Mouse (Mus musculus) Patski (cell line): ENCODE results near the gene Itpkb. TPM values are rescaled to one million over a fixed set of nuclear protein-coding genes. Genes with fewer than 3 reads are reported as not detected.

Experiments used
- ATAC-seq: fragments of 100-300 bp; one replicate; pipeline ENCODE4 v1.8.0; 2021
- CTCF ChIA-PET: fragments of 350-600 bp; sonication (Branson Sonifier 250); formaldehyde crosslinking; loops from one replicate; lab custom pipeline; 2022; ENCODE audit warnings: inconsistent platforms; lab: Charles Lee
- POLR2A ChIA-PET: fragments of 350-600 bp; sonication (Branson Sonifier 250); formaldehyde crosslinking; loops from one replicate; lab custom pipeline; 2022; ENCODE audit warnings: antibody characterized with exemption, inconsistent platforms; lab: Charles Lee
- DNase-seq: peaks from one replicate; pipeline ENCODE4 v3.0.0-alpha.2; 2011; ENCODE audit warnings: low read depth, low spot score
- H3K27me3 ChIP-seq: fragments of 371-371 bp; one replicate; pipeline ENCODE4 v1.5.1; 2021
- CTCF ChIP-seq: fragments of 100-300 bp; IDR thresholded peaks from one replicate; pipeline ENCODE4 v1.5.1; 2021
- in situ Hi-C: fragments of 300-500 bp; cut with MboI; formaldehyde crosslinking; loops from 3 replicates; pipeline ENCODE4 v1.11.1; 2018; ENCODE audit warnings: low pct_unique_long_range_greater_than_20kb, mixed read lengths
- polyA plus RNA-seq: library from polyadenylated mRNA; unstranded; gene quantifications from one replicate; pipeline ENCODE4 v1.2.3, GENCODE M21; 2021

Itpkb gene
- polyA plus RNA-seq, 1 experiment from 2014 or later = 15.4 TPM

DNA sequence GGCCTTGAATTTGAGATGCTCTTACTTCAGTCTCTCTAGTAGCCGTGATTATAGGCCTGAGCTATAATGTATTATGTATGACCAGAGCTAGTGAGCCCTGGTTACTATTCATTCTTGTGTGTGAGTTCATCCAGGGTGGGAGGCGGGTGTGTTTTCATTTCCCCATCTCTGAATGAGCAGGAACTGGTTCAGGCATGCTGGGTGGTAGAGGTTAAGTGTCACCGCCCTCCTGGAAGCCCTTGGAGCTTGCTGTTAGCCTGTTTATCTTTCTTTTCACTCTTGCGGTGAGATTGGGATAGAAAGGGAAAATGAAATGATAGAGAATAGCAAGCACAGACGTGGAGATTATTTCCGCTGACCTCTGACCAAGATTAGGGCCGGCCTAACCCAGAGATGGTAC, 12.7 kb downstream of the Itpkb start:
- ATAC-seq (no peak), DNase-seq (no peak)
- ChIA-PET CTCF (interaction anchor here (1.6 kb wide), 1 partner anchor 45 kb away, joined by 5 read pairs; no protein-coding TSS in a partner anchor), POLR2A (no interaction called here)
- H3K27me3 ChIP-seq = no peaks in the 10 kb centered on the region
- no peak for TF ChIP-seq CTCF
- in situ Hi-C loops = no loop called here

- no peak for DNase-seq
- no peak for TF ChIP-seq CTCF
- CTCF ChIA-PET = interaction anchor here (1.6 kb wide), 1 partner anchor 44 kb away, joined by 5 read pairs; no protein-coding TSS in a partner anchor
- POLR2A ChIA-PET = interaction anchor here (0.7 to 0.9 kb wide), 2 partner anchors 20 to 67 kb away, joined by 3 read pairs; no protein-coding TSS in a partner anchor
- no peaks in the 10 kb centered on the region for H3K27me3 ChIP-seq
- peak; percentile 78 for ATAC-seq
- in situ Hi-C loops = no loop called here
Measured at GRCm38 (mm10) chr1:180343434-180344210, 13.3 kb downstream of the Itpkb start.

DNA sequence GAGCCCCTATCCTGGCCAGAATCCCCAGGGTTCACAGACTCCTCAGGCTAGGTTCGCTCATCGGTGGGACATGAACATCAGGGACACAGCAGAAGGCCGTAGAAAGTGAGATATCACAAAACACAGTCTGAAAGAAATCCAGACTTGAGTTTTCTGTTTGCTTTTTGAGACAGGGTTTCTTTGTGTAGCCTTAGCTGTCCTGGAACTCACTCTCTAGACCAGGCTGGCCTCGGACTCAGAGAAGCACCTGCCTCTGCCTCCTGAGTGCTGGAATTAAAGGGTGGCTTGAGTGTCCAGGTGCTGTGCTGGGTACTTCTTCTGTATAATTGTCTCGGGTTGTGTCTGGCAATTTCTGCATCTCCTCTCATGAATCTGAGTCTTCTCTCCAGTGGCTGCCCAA, 14.8 kb downstream of the Itpkb start:
- CTCF ChIA-PET = no interaction called here
- in situ Hi-C loops = no loop called here
- no peak for TF ChIP-seq CTCF
- POLR2A ChIA-PET = no interaction called here
- H3K27me3 ChIP-seq = no peaks in the 10 kb centered on the region
- ATAC-seq (no peak), DNase-seq (no peak)

- ChIA-PET POLR2A (no interaction called here), CTCF (no interaction called here)
- DNase-seq = no peak
- TF ChIP-seq CTCF = no peak
- no peak for ATAC-seq
- no peaks in the 10 kb centered on the region for H3K27me3 ChIP-seq
- in situ Hi-C loops = no loop called here
Measured at GRCm38 (mm10) chr1:180347059-180347458, 16.8 kb downstream of the Itpkb start.

- no peaks in the 10 kb centered on the region for H3K27me3 ChIP-seq
- CTCF ChIA-PET = no interaction called here
- POLR2A ChIA-PET = interaction anchor here (0.9 kb wide), 1 partner anchor 18 kb away, joined by 3 read pairs; the partner anchor contains the start of gene Itpkb
- in situ Hi-C loops = no loop called here
- ATAC-seq (no peak), DNase-seq (no peak)
- TF ChIP-seq CTCF = no peak
Measured at GRCm38 (mm10) chr1:180347907-180348306, 17.6 kb downstream of the Itpkb start.

DNA sequence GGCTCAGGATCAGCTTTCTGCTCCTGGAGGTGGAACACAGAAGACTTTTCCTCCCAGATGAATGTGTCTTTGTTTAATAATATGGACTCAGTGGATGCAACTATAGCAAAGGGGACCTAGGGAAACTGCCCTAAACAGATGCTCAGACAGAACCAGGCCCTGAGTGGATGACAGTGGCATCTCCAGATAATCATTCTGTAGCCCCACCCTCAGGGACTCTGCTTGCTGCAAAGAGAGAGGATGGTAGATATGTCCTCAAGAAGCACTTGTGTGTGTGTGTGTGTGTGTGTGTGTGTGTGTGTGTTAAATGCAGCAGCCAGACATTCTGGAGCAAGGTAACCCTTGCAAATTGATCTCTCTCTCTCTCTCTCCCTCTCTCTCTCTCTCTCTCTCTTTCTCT, 18.8 kb downstream of the Itpkb start:
- ChIA-PET POLR2A (no interaction called here), CTCF (no interaction called here)
- H3K27me3 ChIP-seq = no peaks in the 10 kb centered on the region
- no peak for DNase-seq
- no peak for TF ChIP-seq CTCF
- no peak for ATAC-seq
- in situ Hi-C loops = no loop called here

DNA sequence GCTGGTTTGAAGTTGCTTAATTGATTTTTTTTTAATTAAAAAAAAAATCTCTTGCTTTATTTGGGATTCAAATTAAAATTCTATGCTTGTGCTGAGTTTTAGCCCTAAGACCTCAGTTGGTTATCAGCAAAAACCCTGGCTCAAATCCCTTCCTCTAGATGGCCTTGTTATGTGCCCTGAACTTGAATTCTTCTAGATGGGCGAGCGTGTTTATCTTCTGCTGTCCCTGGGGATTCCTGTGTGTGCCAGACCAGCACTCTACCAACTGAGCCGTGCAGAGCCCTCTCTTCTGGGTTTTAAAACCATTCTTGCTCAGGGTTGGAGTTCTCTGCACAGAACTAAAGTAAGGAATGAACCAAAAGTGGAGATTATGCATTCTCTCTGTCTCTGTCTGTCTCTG, 22.0 kb downstream of the Itpkb start:
- in situ Hi-C loops = no loop called here
- POLR2A ChIA-PET = no interaction called here
- CTCF ChIA-PET = no interaction called here
- ATAC-seq = no peak
- no peak for TF ChIP-seq CTCF
- no peak for DNase-seq
- no peaks in the 10 kb centered on the region for H3K27me3 ChIP-seq

GRCm38 (mm10) chr1:180354129-180354528, 23.8 kb downstream of the Itpkb start:
- no peak for DNase-seq
- no peak for ATAC-seq
- in situ Hi-C loops = no loop called here
- H3K27me3 ChIP-seq = no peaks in the 10 kb centered on the region
- ChIA-PET POLR2A (no interaction called here), CTCF (interaction anchor here (1.2 kb wide), 1 partner anchor 9 kb away, joined by 3 read pairs; no protein-coding TSS in a partner anchor)
- no peak for TF ChIP-seq CTCF

DNA sequence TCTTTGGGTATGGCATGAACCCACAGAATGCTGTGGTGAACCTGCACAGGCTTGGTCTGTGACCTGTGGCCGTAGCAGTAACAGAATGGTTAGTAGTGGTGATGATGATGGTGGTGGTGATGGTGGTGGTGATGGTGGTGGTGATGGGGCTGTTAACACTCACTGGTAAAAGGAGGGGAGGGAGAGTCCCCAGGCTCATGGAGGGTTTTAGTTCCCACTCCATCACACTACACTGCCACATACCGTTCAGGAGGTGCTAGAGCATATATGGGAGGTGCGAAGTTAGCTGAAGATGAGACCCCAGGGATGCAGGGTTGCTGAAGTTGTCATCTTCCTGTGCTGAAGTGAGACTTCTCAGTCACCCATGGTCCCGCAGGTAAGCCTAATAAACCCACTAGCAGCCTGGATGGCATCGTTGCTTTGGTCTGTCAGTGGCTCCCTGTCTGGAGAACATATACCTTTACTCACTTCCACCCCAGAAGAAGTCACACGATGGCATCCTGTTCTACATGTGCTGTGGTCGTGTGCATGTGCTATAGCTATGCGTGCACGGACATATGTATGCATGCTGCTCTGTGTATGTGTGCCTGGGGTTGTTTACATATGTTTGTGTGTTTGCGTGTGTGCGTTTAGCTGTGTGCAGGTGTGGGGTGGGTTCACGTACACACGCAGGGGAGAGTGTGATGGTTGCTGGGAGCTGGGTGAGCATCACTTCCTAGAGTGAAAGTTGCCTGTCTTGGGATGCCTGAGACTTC, 24.9 kb downstream of the Itpkb start:
- no peak for TF ChIP-seq CTCF
- ATAC-seq = no peak
- ChIA-PET POLR2A (no interaction called here), CTCF (interaction anchor here (1.2 to 1.7 kb wide), 2 partner anchors 8 to 31 kb away, joined by 3 to 4 read pairs; no protein-coding TSS in a partner anchor)
- no peak for DNase-seq
- H3K27me3 ChIP-seq = no peaks in the 10 kb centered on the region
- in situ Hi-C loops = no loop called here

GRCm38 (mm10) chr1:180356176-180356575, 25.9 kb downstream of the Itpkb start:
- ATAC-seq (no peak), DNase-seq (no peak)
- in situ Hi-C loops = no loop called here
- POLR2A ChIA-PET = no interaction called here
- no peaks in the 10 kb centered on the region for H3K27me3 ChIP-seq
- CTCF ChIA-PET = interaction anchor here (1.7 kb wide), 1 partner anchor 30 kb away, joined by 4 read pairs; no protein-coding TSS in a partner anchor
- TF ChIP-seq CTCF = no peak

DNA sequence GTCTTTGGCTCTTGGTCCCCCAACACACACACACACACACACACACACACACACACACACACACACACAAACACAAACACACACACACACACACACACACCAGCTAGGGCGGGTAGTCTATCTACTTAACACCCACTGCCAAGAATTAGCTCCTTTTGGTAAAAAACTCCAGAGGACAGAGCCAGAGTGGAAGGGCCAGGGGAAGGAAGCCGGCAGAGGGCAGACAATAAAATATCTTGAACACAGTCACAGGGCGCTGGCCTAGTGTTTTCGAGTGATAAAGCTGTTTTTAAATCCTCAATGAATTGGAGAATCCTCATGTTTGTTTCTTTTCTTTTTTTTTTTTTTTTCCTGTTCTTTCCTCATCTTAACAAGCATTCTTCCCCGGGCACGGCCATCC, 26.6 kb downstream of the Itpkb start:
- POLR2A ChIA-PET = no interaction called here
- in situ Hi-C loops = no loop called here
- CTCF ChIA-PET = interaction anchor here (1.7 kb wide), 1 partner anchor 30 kb away, joined by 4 read pairs; no protein-coding TSS in a partner anchor
- DNase-seq = no peak
- no peaks in the 10 kb centered on the region for H3K27me3 ChIP-seq
- no peak for ATAC-seq
- no peak for TF ChIP-seq CTCF
